Mouse (Mus musculus): ENCODE results near the gene Ift46.

DNA sequence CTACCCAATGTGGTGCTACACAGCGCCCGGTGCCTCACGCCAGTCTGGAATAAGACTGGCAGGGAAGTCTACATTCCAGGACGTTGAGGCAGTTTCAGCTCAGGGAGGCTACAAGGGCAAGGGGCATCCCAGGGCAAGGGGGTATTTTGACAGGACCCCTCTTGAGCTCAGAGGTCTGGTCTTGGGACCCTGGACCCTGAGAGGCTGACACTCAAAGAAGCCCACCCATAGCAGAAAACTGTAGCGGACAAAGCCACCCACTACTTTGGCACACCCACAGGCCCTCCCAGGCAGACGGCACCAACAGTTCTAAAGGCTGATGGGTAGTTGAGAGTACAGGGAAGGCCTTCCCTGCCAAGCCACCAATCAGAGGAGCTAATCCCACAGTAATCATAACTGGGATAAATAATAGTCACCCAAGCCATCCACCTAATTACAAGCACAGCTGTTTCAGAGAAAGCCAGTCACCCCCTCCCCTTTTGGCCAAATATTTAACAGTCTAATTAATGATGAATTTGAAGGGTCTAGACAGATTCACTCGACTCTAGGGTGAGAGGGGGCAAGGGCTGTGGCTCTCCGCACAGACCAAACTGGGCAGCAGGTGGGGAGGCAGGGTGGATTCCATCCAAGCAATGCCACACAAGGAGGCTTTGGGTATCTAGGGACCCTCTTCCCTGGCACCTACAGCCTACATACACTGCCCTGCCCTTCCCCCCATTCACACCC is 47.9 kb upstream of the Ift46 start:
- no peak for TF ChIP-seq CTCF (IDR thresholded peaks at IDR 0.05; ENCODE audit: control insufficient read depth, insufficient read depth, low read length)
- TF ChIP-seq POLR2A (IDR thresholded peaks at IDR 0.05; ENCODE audit: borderline replicate concordance, control insufficient read depth, low read depth, low read length), result no peak
